Mouse (Mus musculus) lung, postnatal 36 days (tissue): ENCODE measurements around the gene Ube3c.
"Not testable (repeated sequence)": the region's sequence is repeated elsewhere in the genome, so short reads cannot be mapped to it uniquely, and the experiment has no call there.

Experiments
- DNase-seq: peaks from one replicate; pipeline ENCODE4 v3.0.0; 2022; ENCODE audit warnings: mixed read lengths

Gene Ube3c

GRCm38 (mm10) chr5:29568848-29569377, at the start of gene Ube3c:
Gene Ube3c, plus strand, starts transcription at chr5:29569242.
- DNase-seq = peak; percentile 99

DNA sequence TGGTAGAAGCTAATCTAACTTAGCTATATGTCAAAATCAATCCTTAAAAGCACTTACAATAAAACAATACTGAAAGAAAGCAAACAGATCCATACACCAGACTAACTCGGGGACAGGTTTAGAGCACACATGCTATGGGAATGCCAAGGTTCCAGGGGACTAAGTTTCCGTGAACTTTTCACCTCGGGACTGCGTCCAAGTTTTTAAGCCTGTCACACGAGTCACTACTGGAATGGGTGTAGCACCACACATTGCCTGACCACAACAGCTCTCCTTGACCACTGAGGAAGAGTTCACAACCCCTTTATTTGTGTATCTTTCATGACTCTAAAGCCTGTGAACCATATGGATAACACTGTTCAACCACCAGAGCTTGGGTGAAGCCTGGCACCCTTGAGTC, 8.9 kb upstream of the Ube3c start:
- DNase-seq = no peak

DNA sequence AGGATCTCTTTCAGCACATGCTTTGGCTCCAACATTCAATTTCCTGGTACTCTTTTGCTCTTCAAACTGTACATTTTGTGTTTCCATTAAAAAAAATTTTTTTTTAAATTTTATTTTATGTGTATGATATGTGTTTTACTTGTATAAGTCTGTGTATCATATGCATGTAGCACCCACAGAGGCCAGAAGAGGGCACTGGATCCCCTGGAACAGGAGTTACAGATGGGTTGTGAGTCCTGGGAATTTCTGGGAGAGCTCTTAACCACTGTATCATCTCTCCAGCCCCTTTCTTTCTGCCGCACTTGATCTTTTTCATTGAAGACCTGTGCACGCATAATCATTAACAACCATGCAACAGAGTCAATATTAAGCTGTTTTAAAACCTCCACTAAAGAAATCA, 8.4 kb upstream of the Ube3c start:
- no peak for DNase-seq

GRCm38 (mm10) chr5:29569378-29570280, 587 bp downstream of the Ube3c start:
- DNase-seq = no peak

DNA sequence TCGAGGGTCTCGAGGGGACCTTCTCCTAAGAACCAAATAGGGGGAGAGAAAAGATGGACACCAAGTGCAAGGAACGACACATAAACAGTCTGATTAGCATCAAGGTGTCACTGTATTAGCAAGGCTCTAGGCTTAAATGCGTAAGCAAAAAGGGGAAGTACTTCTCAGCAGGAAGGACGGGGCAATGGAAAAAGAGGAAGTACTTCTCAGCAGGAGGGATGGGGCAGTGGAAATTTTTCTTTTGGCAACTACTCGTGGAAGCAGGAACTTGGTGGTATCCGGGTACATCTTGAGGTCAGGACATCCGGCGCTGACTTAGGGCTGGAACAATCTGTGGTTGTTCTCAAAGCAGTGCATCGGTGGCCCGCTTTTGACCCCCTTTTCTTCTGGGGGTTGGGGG, 5.2 kb downstream of the Ube3c start:
- peak; percentile 4 for DNase-seq

GRCm38 (mm10) chr5:29575085-29575484, 6.0 kb downstream of the Ube3c start:
- no peak for DNase-seq

DNA sequence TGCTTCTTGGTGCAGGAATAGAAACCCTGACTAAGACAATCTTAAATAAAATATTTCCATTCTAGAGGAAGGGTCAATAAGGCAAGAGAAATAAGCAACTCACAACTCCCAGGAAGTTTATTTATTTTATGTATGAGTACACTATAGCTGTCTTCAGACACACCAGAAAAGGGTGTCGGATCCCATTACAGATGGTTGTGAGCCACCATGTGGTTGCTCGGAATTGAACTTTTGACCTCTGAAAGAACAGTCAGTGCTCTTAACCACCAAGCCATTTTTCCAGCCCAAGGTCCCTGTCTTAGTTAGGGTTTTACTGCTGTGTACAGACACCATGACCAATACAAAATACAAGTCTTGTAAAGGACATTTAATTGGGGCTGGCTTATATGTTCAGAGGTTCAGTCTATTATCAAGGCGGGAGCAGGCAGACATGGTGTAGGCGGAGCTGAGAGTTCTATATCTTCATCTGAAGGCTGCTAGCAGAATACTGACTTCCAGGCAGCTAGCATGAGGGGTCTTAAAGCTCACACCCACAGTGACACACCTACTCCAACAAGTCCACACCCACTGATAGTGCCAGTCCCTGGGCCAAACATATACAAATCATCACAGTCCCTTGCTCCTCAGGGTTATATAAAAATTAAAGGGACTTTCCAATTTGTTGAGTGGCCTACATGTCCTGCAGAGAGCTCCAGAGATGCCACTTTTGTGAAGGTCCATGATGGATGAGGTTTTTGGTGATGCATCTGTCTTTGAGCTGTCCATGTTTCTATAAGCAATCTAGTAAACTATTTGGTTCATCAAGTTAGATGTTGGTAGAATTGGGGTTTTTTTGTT, 9.0 kb downstream of the Ube3c start:
- no peak for DNase-seq

GRCm38 (mm10) chr5:29583880-29584595, 15.0 kb downstream of the Ube3c start:
- no peak for DNase-seq

- not testable (repeated sequence) for DNase-seq
Measured at GRCm38 (mm10) chr5:29592161-29592560, 23.1 kb downstream of the Ube3c start.

GRCm38 (mm10) chr5:29606546-29606945, 37.5 kb downstream of the Ube3c start:
- DNase-seq = no peak

GRCm38 (mm10) chr5:29625610-29626009, 56.6 kb downstream of the Ube3c start:
- no peak for DNase-seq

DNA sequence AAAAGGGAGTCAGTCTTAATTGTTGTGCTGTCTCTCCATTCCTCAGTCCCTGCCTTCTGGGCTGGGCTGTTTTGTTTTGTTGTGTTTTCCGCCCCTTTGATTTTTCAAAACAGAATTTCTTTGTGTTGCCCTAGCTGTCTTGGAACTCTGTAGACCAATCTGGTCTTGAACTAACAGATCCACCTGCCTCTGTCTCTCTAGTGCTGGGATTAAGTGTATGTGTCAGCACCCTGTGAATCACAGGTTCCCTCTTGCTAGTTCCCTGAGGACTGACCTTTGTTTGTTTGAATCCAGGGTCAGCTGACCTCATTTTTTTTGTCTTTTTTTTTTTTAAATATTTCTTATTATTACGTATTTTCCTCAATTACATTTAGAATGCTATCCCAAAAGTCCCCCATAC, 60.9 kb downstream of the Ube3c start:
- DNase-seq = no peak

GRCm38 (mm10) chr5:29631711-29632110, 62.7 kb downstream of the Ube3c start:
- DNase-seq = no peak

- no peak for DNase-seq
Measured at GRCm38 (mm10) chr5:29636298-29636697, 67.3 kb downstream of the Ube3c start.

GRCm38 (mm10) chr5:29636884-29637283, 67.8 kb downstream of the Ube3c start:
- no peak for DNase-seq

DNA sequence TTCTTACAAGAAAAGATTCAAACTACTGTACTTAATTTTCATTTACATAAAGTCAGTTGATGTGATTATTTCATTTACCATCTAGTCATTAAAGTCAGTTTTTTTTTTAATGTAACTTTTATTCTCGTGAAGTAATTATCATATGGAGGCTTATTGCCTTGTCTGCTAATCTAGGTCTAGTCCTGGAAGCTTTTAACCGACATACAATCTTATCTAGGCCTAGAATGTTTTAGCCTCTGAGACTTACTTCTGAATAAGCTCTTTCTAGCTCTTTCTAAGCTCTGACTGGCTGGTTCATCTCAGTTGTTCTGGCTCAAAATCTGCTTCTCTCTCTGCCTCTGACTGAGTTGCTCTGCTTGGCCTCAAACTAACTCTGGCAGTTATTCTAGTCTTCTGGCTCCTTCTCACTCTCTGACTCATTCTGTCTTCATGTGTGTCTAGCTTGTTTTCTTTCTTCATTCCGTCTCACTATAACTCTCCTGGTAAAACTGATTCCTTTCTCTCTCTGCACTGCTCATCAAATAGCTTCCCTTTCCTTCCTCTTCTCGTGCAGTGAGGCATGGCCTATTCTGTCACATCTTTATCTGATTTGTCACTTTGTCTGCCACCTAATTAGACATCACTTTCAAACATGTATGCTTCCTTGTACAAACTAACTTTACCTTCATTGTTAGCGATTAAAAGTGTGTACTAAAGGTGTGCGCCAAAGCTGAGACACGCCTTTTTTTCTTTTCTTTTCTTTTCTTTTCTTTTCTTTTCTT, 72.3 kb downstream of the Ube3c start:
- no peak for DNase-seq

DNA sequence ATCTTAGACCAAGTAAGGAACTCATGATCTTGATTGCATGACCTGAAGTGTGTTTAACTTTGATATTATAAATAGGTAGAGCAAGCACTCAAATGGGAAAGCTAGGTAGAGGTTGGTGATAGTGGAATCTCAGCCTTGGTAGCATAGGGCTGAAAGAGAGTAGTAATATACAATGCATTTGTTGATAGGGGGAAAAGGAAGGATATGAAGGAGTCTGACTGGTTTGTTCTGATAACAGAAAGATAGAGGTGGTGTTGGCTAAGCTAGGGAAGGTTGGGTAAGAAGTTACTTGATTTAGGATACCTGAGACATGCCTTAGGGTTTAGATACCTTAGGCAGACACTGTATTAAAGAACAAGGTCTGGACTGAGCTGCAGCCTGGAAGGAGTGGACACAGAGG, 82.7 kb downstream of the Ube3c start:
- DNase-seq = no peak

- no peak for DNase-seq
Measured at GRCm38 (mm10) chr5:29657590-29658339, 88.7 kb downstream of the Ube3c start.

DNA sequence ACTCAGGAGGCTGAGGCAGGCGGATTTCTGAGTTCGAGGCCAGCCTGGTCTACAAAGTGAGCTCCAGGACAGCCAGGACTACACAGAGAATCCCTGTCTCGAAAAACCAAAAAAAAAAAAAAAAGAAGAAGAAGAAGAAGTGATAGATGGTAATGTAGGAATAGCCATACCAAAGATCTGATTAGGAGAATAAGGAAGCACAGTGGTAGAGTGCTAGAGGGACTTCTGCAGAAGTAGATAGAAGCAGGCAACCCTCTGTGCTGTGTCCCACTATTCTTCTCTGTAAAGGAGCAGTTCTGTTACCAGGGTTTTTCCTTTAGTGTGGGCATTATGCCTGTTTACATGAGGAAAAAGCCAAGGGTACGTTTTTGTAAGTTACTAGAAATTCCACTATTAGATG, 92.2 kb downstream of the Ube3c start:
- DNase-seq = not testable (repeated sequence)

GRCm38 (mm10) chr5:29665391-29665790, 96.3 kb downstream of the Ube3c start:
- no peak for DNase-seq

GRCm38 (mm10) chr5:29672551-29672950, 103.5 kb downstream of the Ube3c start:
- no peak for DNase-seq
